Mouse (Mus musculus): Measurements from ENCODE around the gene Gatad2a.
A peak's percentile ranks its signal among the peaks of the same experiment; 100 is the strongest.

The Gatad2a gene

GRCm38 (mm10) chr8:69936050-69936794 lies 60.0 kb downstream of the Gatad2a start:
- DNase-seq (ENCODE audit: low read depth, low spot score), result peak; percentile 100

DNA sequence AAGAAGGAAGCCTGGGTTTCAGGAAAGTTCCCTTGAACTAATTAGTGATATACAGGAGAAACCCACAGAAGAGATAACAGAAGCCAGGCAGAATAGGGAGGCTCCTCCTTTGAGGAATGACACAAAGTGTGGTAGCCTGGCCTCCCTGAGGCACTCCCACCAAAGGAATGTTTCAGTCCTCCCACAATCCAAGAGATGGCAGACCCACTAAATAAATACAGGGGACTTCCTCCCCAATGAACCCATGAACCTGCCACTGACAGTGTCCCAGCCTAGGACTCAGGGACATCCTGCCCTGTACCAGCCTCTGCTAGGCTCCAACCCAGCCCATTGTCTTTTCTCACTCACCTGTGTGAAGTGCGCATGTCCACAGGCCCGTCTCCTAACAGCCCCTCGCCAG lies 60.8 kb downstream of the Gatad2a start:
- peak; percentile 80 for DNase-seq (ENCODE audit: low read depth, low spot score)

- DNase-seq (ENCODE audit: low read depth, low spot score), result peak; percentile 69
Measured at GRCm38 (mm10) chr8:69934582-69934981, 61.6 kb downstream of the Gatad2a start.

GRCm38 (mm10) chr8:69933811-69934210 lies 62.4 kb downstream of the Gatad2a start:
- no peak for DNase-seq (ENCODE audit: low read depth, low spot score)

- DNase-seq (ENCODE audit: low read depth, low spot score), result no peak
Measured at GRCm38 (mm10) chr8:69926901-69927300, 69.3 kb downstream of the Gatad2a start.

GRCm38 (mm10) chr8:69923986-69924385 lies 72.2 kb downstream of the Gatad2a start:
- no peak for DNase-seq (ENCODE audit: low read depth, low spot score)

GRCm38 (mm10) chr8:69921141-69921540 lies 75.0 kb downstream of the Gatad2a start:
- no peak for DNase-seq (ENCODE audit: low read depth, low spot score)

DNA sequence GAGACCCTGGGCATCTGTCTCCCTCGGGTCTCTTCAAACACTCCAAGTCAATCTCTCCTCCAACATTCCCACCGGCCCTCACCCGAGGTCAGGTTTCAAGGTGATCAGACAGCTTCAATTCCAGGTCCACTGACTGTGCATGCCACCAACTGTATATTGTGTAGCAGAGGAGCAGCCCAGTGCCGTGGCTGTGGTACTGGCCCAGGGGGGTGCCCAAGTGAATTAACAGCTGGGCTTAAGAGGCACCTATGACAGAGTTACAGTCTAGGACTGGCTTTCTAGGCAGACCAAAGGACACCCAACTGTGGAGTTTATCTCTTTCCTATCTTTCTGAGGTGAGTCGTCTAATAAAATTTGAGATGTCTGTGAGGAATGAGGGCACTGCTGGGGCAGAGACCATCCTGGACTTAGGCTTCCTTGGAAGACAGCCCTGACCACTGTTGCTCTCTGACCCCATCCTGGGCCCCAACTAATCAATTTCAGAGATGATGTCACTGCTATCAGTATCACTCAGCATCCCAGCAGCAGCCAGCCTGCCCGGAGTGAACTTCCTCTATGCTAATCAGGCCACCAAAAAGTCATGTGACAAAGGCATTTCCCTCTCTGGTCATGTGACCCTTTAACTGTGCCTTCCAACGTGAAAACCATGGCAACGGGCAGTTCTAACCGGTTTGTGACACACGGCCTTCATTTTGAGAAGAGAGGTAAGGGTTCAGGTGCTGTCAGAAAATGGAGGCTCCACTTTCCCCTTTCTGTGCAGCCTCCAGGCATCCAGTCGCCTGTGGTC lies 76.1 kb downstream of the Gatad2a start:
- peak; percentile 99 for DNase-seq (ENCODE audit: low read depth, low spot score)

- DNase-seq (ENCODE audit: low read depth, low spot score), result peak; percentile 96
Measured at GRCm38 (mm10) chr8:69919010-69919409, 77.2 kb downstream of the Gatad2a start.

- DNase-seq (ENCODE audit: low read depth, low spot score), result no peak
Measured at GRCm38 (mm10) chr8:69918506-69918905, 77.7 kb downstream of the Gatad2a start.

- DNase-seq (ENCODE audit: low read depth, low spot score), result peak; percentile 69
Measured at GRCm38 (mm10) chr8:69915748-69916147, 80.4 kb downstream of the Gatad2a start.

DNA sequence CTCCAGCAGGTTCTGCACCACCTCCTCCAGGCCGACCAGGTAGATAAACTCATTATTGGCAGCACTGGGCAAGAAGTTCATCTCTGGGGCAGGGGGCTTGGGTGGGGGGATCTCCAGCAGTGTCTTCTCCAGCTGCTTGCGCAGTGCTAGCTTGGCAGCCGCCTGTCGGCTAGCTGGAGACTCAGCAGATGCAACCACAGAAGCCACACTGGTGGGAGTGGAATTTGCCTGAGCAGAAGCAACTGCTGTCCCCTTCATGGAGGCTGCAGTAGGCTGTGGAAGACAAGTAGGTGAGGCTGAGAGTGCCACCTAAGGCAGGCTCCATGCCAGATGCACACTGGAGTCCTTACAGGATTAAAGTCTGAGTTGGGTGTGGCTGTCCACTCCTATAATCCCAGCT lies 81.7 kb downstream of the Gatad2a start:
- no peak for DNase-seq (ENCODE audit: low read depth, low spot score)

DNA sequence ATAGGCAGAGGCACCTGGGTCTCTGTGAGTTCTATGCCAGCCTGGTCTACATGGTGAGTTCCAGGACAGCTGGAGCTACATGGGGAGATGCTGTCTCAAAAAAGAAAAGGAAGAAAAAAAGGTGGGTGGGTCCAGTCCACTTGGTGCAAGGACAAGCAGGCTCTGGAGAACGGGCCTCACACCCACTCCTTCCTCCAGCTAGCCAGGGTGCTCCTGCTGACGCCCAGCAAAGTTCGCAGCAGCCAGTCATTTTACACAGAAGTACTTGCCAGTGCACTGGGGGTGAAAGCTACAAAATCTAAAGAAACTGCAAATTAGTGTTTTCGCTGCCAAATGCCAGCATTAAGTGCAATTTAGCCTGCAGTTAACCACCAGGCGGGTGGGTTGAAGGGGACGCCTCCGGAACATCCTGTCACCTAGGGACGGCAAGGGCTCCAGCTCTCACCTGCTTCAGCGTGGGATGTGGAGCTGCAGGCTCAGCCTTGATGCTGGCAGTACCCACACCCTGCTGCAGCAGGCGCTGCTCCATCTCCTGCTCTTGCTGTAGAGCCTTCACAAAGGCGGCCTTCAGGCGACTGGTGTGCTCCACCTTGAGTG lies 83.6 kb downstream of the Gatad2a start:
- no peak for DNase-seq (ENCODE audit: low read depth, low spot score)

- no peak for DNase-seq (ENCODE audit: low read depth, low spot score)
Measured at GRCm38 (mm10) chr8:69911917-69912316, 84.3 kb downstream of the Gatad2a start.

- no peak for DNase-seq (ENCODE audit: low read depth, low spot score)
Measured at GRCm38 (mm10) chr8:69907106-69907505, 89.1 kb downstream of the Gatad2a start.

GRCm38 (mm10) chr8:69906260-69906659 lies 89.9 kb downstream of the Gatad2a start:
- DNase-seq (ENCODE audit: low read depth, low spot score), result no peak

GRCm38 (mm10) chr8:69904096-69904495 lies 92.1 kb downstream of the Gatad2a start:
- DNase-seq (ENCODE audit: low read depth, low spot score), result no peak

GRCm38 (mm10) chr8:69903063-69903542 lies 93.1 kb downstream of the Gatad2a start:
- peak; percentile 100 for DNase-seq (ENCODE audit: low read depth, low spot score)

- peak; percentile 66 for DNase-seq (ENCODE audit: low read depth, low spot score)
Measured at GRCm38 (mm10) chr8:69902163-69903062, 93.8 kb downstream of the Gatad2a start, which contains the start of the genes Tssk6, Ndufa13 and Yjefn3. Tssk6 (plus strand) TSS chr8:69902184. Ndufa13 (minus strand) TSS chr8:69902558. Yjefn3 (minus strand) TSS chr8:69902712.

- peak; percentile 99 for DNase-seq (ENCODE audit: low read depth, low spot score)
Measured at GRCm38 (mm10) chr8:69901484-69902162, 94.6 kb downstream of the Gatad2a start.

Measured in ES-CJ7 (cell line).